Mouse (Mus musculus) MEL (cell line): ENCODE measurements around the gene Stap1. TPM values are rescaled to one million over a fixed set of nuclear protein-coding genes. Genes with fewer than 3 reads are reported as not detected.

Experiments
- DNase-seq: peaks from one replicate; pipeline ENCODE4 v3.0.0; 2011; ENCODE audit warnings: low read depth, low spot score
- H3K27ac ChIP-seq: 2 replicates; pipeline ENCODE4 v1.5.1; 2012; ENCODE audit warnings: low read depth, mild to moderate bottlenecking, control low read depth, low read length, moderate library complexity; ENCODE audit not compliant: control insufficient read depth
- H3K27me3 ChIP-seq, 2 experiments: fragments of 150-350 bp in 1 of 2; sonication (generic) in 1 of 2; 2 replicates each; pipeline ENCODE4 v1.6.1; 2012; ENCODE audit warnings: low read length in 2 of 2, mild to moderate bottlenecking in 2 of 2, improper control_type of control experiment in 1 of 2, moderate library complexity in 1 of 2; ENCODE audit not compliant: insufficient read depth in 2 of 2, control insufficient read depth in 1 of 2
- H3K36me3 ChIP-seq, 2 experiments: 2 replicates each; pipeline ENCODE4 v1.6.1; 2012 to 2014; ENCODE audit warnings: low read length in 2 of 2, improper control_type of control experiment in 1 of 2, inconsistent platforms in 1 of 2, mild to moderate bottlenecking in 1 of 2; ENCODE audit not compliant: insufficient read depth in 2 of 2, control insufficient read depth in 1 of 2
- H3K4me1 ChIP-seq, 2 experiments: fragments of 150-350 bp in 1 of 2; sonication (generic) in 1 of 2; 2 replicates each; pipeline ENCODE4 v1.6.1; 2012; ENCODE audit warnings: low read length in 2 of 2, improper control_type of control experiment in 1 of 2, mild to moderate bottlenecking in 1 of 2; ENCODE audit not compliant: insufficient read depth in 2 of 2, control insufficient read depth in 1 of 2
- H3K4me3 ChIP-seq, 2 experiments: fragments of 150-350 bp in 1 of 2; sonication (generic) in 1 of 2; 2 replicates each; pipeline ENCODE4 v1.5.1; 2012; ENCODE audit warnings: low read depth in 2 of 2, low read length in 2 of 2, mild to moderate bottlenecking in 2 of 2, moderate library complexity in 2 of 2, control low read depth in 1 of 2, improper control_type of control experiment in 1 of 2; ENCODE audit not compliant: control insufficient read depth in 1 of 2, insufficient read depth in 1 of 2
- H3K79me2 ChIP-seq: 2 replicates; pipeline ENCODE4 v1.6.1; 2012; ENCODE audit warnings: mild to moderate bottlenecking, low read length, moderate library complexity; ENCODE audit not compliant: control insufficient read depth, poor library complexity, insufficient read depth
- H3K9ac ChIP-seq: 2 replicates; pipeline ENCODE4 v1.6.1; 2012; ENCODE audit warnings: low read depth, mild to moderate bottlenecking, control low read depth, low read length, moderate library complexity; ENCODE audit not compliant: control insufficient read depth, poor library complexity, severe bottlenecking
- H3K9me3 ChIP-seq: fragments of 150-350 bp; sonication (generic); replicated peaks from 2 replicates; pipeline ENCODE4 v1.6.1; 2012; ENCODE audit warnings: mild to moderate bottlenecking, low read length, improper control_type of control experiment, moderate library complexity; ENCODE audit not compliant: insufficient read depth
- CHD1 ChIP-seq: IDR thresholded peaks from 2 replicates; pipeline ENCODE4 v1.6.1; 2012; ENCODE audit warnings: low read depth, mild to moderate bottlenecking, inconsistent platforms, low read length, improper control_type of control experiment
- CTCF ChIP-seq, 3 experiments: IDR thresholded peaks in 2 of 3; conservative IDR thresholded peaks in 1 of 3; 2 replicates each; pipeline ENCODE4 v1.5.1; 2011 to 2012; ENCODE audit warnings: low read length in 3 of 3, low read depth in 2 of 3, mild to moderate bottlenecking in 2 of 3, improper control_type of control experiment in 1 of 3, inconsistent platforms in 1 of 3, mixed read lengths in 1 of 3, moderate library complexity in 1 of 3; ENCODE audit not compliant: control insufficient read depth in 1 of 3, insufficient read depth in 1 of 3, poor library complexity in 1 of 3, severe bottlenecking in 1 of 3
- ELF1 ChIP-seq: IDR thresholded peaks from 2 replicates; pipeline ENCODE4 v1.6.1; 2014; ENCODE audit warnings: low read depth, mild to moderate bottlenecking, inconsistent platforms, low read length, improper control_type of control experiment, moderate library complexity
- ETS1 ChIP-seq: IDR thresholded peaks from 2 replicates; pipeline ENCODE4 v1.6.1; 2012; ENCODE audit warnings: low read depth, mild to moderate bottlenecking, inconsistent platforms, low read length, improper control_type of control experiment, moderate library complexity
- GATA1 ChIP-seq: IDR thresholded peaks from 2 replicates; pipeline ENCODE4 v1.6.1; 2011; ENCODE audit warnings: low read depth, low read length, improper control_type of control experiment
- JUND ChIP-seq: IDR thresholded peaks from 2 replicates; pipeline ENCODE4 v1.6.1; 2011; ENCODE audit warnings: low read depth, mild to moderate bottlenecking, improper control_type of control experiment, low read length
- MAX ChIP-seq: IDR thresholded peaks from 2 replicates; pipeline ENCODE4 v1.6.1; 2011; ENCODE audit warnings: low read length, improper control_type of control experiment
- MEF2A ChIP-seq: IDR thresholded peaks from 2 replicates; pipeline ENCODE4 v1.6.1; 2014; ENCODE audit warnings: low read depth, mild to moderate bottlenecking, inconsistent platforms, low read length, improper control_type of control experiment; ENCODE audit not compliant: poor library complexity, insufficient replicate concordance, severe bottlenecking; ENCODE audit errors: extremely low read depth
- MYB ChIP-seq: IDR thresholded peaks from 2 replicates; pipeline ENCODE4 v1.6.1; 2011; ENCODE audit warnings: mild to moderate bottlenecking, low read depth, low read length, improper control_type of control experiment
- POLR2A ChIP-seq, 2 experiments: IDR thresholded peaks; 2 replicates each; pipeline ENCODE4 v1.6.1; 2011 to 2012; ENCODE audit warnings: low read length in 2 of 2, mild to moderate bottlenecking in 2 of 2, control low read depth in 1 of 2, improper control_type of control experiment in 1 of 2, low read depth in 1 of 2, moderate library complexity in 1 of 2; ENCODE audit not compliant: control insufficient read depth in 1 of 2, insufficient read depth in 1 of 2, poor library complexity in 1 of 2
- POLR2AphosphoS2 ChIP-seq: IDR thresholded peaks from 2 replicates; pipeline ENCODE4 v1.6.1; 2011; ENCODE audit warnings: low read length, improper control_type of control experiment
- POLR2AphosphoS5 ChIP-seq: IDR thresholded peaks from 2 replicates; pipeline ENCODE4 v1.6.1; 2012; ENCODE audit warnings: low read depth, borderline replicate concordance, mild to moderate bottlenecking, inconsistent platforms, low read length, moderate library complexity, mixed read lengths
- SIN3A ChIP-seq: IDR thresholded peaks from 2 replicates; pipeline ENCODE4 v1.6.1; 2012; ENCODE audit warnings: low read length, improper control_type of control experiment, inconsistent platforms
- SMC3 ChIP-seq: IDR thresholded peaks from 2 replicates; pipeline ENCODE4 v1.6.1; 2011; ENCODE audit warnings: low read depth, low read length, improper control_type of control experiment
- TCF12 ChIP-seq: IDR thresholded peaks from 2 replicates; pipeline ENCODE4 v1.6.1; 2014; ENCODE audit warnings: low read depth, mild to moderate bottlenecking, inconsistent platforms, low read length, improper control_type of control experiment, moderate library complexity
- UBTF ChIP-seq: IDR thresholded peaks from 2 replicates; pipeline ENCODE4 v1.6.1; 2012; ENCODE audit warnings: low read depth, mild to moderate bottlenecking, inconsistent platforms, low read length, improper control_type of control experiment, moderate library complexity, borderline replicate concordance; ENCODE audit not compliant: insufficient read depth
- USF1 ChIP-seq: IDR thresholded peaks from 2 replicates; pipeline ENCODE4 v1.6.1; 2014; ENCODE audit warnings: low read depth, mild to moderate bottlenecking, inconsistent platforms, low read length, improper control_type of control experiment, moderate library complexity
- polyA plus RNA-seq, 2 experiments: library from polyadenylated mRNA; stranded (reverse) in 1 of 2; unstranded in 1 of 2; fragments of >175 nt in 1 of 2; fragments of >200 nt in 1 of 2; gene quantifications; 2 replicates each; pipeline versions ENCODE4 v1.2.1 to v1.2.4; 2012; ENCODE audit warnings: low replicate concordance in 2 of 2, low read depth in 1 of 2; ENCODE audit not compliant: insufficient read length in 2 of 2, insufficient read depth in 1 of 2, missing spikeins in 1 of 2
- total RNA-seq: library from RNA; depleted of rRNA; stranded (reverse); fragments of 300-350 nt; gene quantifications from 2 replicates; pipeline ENCODE4 v1.2.3, GENCODE M21; 2012

Gene Stap1
- total and polyA plus RNA-seq, 3 experiments = 0.03 TPM; not detected in 2

GRCm38 (mm10) chr5:86078720-86079334 lies 7.3 kb downstream of the Stap1 start:
- H3K79me2 ChIP-seq = no peaks in the 10 kb centered on the region
- no peak overlapping the region for H3K9ac ChIP-seq
- no peaks in the 10 kb centered on the region for H3K27me3 ChIP-seq
- H3K4me1 ChIP-seq = no peaks in the 10 kb centered on the region
- no peak for TF ChIP-seq POLR2AphosphoS5
- no peak for TF ChIP-seq MEF2A
- no peak for TF ChIP-seq MAX
- TF ChIP-seq CTCF (IDR thresholded peaks at IDR 0.05 in 2 of 3, conservative IDR thresholded peaks at IDR 0.05 in 1 of 3; ENCODE audit: control insufficient read depth in 1 of 3, insufficient read depth in 1 of 3, low read depth in 2 of 3, low read length in 3 of 3, poor library complexity in 1 of 3, severe bottlenecking in 1 of 3) = no peak
- TF ChIP-seq POLR2A (IDR thresholded peaks at IDR 0.05; ENCODE audit: control insufficient read depth in 1 of 2, insufficient read depth in 1 of 2, low read depth in 1 of 2, low read length in 2 of 2, poor library complexity in 1 of 2) = no peak
- TF ChIP-seq USF1 = no peak
- TF ChIP-seq UBTF = no peak
- TF ChIP-seq GATA1 = no peak
- no peak for TF ChIP-seq CHD1
- TF ChIP-seq, all 39 proteins: peak for 0
- no peak overlapping the region for H3K4me3 ChIP-seq
- no peaks in the 10 kb centered on the region for H3K9me3 ChIP-seq
- H3K36me3 ChIP-seq = no peaks in the 10 kb centered on the region
- H3K27ac ChIP-seq = no peak overlapping the region
- no peak for DNase-seq

- no peak overlapping the region for H3K4me3 ChIP-seq
- peaks cover 0 to 3% of the 10 kb centered on the region in 2 experiments; a peak in 2 of 4 replicates for H3K4me1 ChIP-seq
- TF ChIP-seq JUND = no peak
- no peak for TF ChIP-seq SIN3A
- TF ChIP-seq SMC3 = no peak
- TF ChIP-seq POLR2AphosphoS2 = no peak
- TF ChIP-seq ETS1 = no peak
- no peak for TF ChIP-seq MYB
- no peak for TF ChIP-seq TCF12
- TF ChIP-seq CHD1 = no peak
- no peak for TF ChIP-seq ELF1
- H3K9me3 ChIP-seq = no peaks in the 10 kb centered on the region
- no peaks in the 10 kb centered on the region for H3K27me3 ChIP-seq
- H3K79me2 ChIP-seq = no peaks in the 10 kb centered on the region
- no peak overlapping the region for H3K9ac ChIP-seq
- DNase-seq = no peak
- H3K36me3 ChIP-seq = peaks cover 0 to 10% of the 10 kb centered on the region in 2 experiments; a peak in 2 of 4 replicates
- H3K27ac ChIP-seq = no peak overlapping the region
These were observed 12.4 kb downstream of the Stap1 start for GRCm38 (mm10) chr5:86083987-86084386.
